Mouse (Mus musculus) liver, embryonic 14.5 days (tissue): Measurements from ENCODE around the gene B3gnt8. TPM values are rescaled to one million over a fixed set of nuclear protein-coding genes. Genes with fewer than 3 reads are reported as not detected.

Experiments
- ATAC-seq: fragments of 200-750 bp; cut with Nextera tagmentation; 2 replicates; pipeline ENCODE4 v1.8.0; 2017; ENCODE audit warnings: moderate number of reproducible peaks, mild to moderate bottlenecking, moderate library complexity; ENCODE audit not compliant: insufficient read depth
- DNase-seq, 3 experiments: peaks; one replicate each; pipeline ENCODE4 v3.0.0-alpha.2; 2012 to 2013; ENCODE audit warnings: low read depth in 3 of 3, low spot score in 3 of 3
- H3K27ac ChIP-seq: fragments of 300-500 bp; sonication (generic); 2 replicates; pipeline ENCODE4 v1.5.1; 2014; ENCODE audit warnings: moderate library complexity, mild to moderate bottlenecking, control low read depth, inconsistent platforms
- H3K27me3 ChIP-seq: fragments of 300-500 bp; sonication (generic); 2 replicates; pipeline ENCODE4 v1.6.1; 2014; ENCODE audit warnings: mild to moderate bottlenecking, low read length, moderate library complexity; ENCODE audit not compliant: control insufficient read depth, insufficient read depth
- H3K36me3 ChIP-seq: fragments of 300-500 bp; sonication (generic); replicated peaks from 2 replicates; pipeline ENCODE4 v1.6.1; 2014; ENCODE audit warnings: low read depth; ENCODE audit not compliant: control insufficient read depth, insufficient read depth
- H3K4me1 ChIP-seq, 2 experiments: fragments of 200-500 bp in 1 of 2; fragments of 300-500 bp in 1 of 2; sonication (generic) in 1 of 2; replicated peaks; 2 replicates each; pipeline ENCODE4 v1.6.1; 2012 to 2014; ENCODE audit warnings: antibody characterized with exemption in 1 of 2, inconsistent platforms in 1 of 2, low read length in 1 of 2; ENCODE audit not compliant: control insufficient read depth in 2 of 2, insufficient read depth in 2 of 2
- H3K4me2 ChIP-seq: fragments of 300-500 bp; sonication (generic); 2 replicates; pipeline ENCODE4 v1.6.1; 2014; ENCODE audit warnings: low read depth, mild to moderate bottlenecking, control low read depth, moderate library complexity
- H3K4me3 ChIP-seq, 2 experiments: fragments of 200-500 bp in 1 of 2; fragments of 300-500 bp in 1 of 2; sonication (generic) in 1 of 2; 2 replicates each; pipeline ENCODE4 v1.5.1; 2012 to 2014; ENCODE audit warnings: low read depth in 2 of 2, low read length in 2 of 2, mild to moderate bottlenecking in 2 of 2, control low read depth in 1 of 2, inconsistent platforms in 1 of 2, moderate library complexity in 1 of 2; ENCODE audit not compliant: insufficient read depth in 1 of 2
- H3K9ac ChIP-seq: fragments of 300-500 bp; sonication (generic); replicated peaks from 2 replicates; pipeline ENCODE4 v1.6.1; 2014; ENCODE audit warnings: mild to moderate bottlenecking, control low read depth, moderate library complexity
- H3K9me3 ChIP-seq: fragments of 300-500 bp; sonication (generic); 2 replicates; pipeline ENCODE4 v1.6.1; 2016; ENCODE audit warnings: low read length, mixed read lengths; ENCODE audit not compliant: control insufficient read depth
- CTCF ChIP-seq: IDR thresholded peaks from 2 replicates; pipeline ENCODE4 v1.5.1; 2016; ENCODE audit warnings: antibody characterized with exemption, low read depth, control low read depth
- EP300 ChIP-seq: IDR thresholded peaks from 2 replicates; pipeline ENCODE4 v1.6.1; 2016; ENCODE audit warnings: antibody characterized with exemption, low read depth
- WGBS: fragments of 180-500 bp; shearing (Covaris S2); extraction: QIAGEN DNeasy Blood & Tissue Kit; methylation state at CpG from one replicate; pipeline ENCODE4 v1.1.7; 2014; ENCODE audit not compliant: insufficient replicate concordance; 5-methylcytosine and 5-hydroxymethylcytosine counted together
- polyA plus RNA-seq, 2 experiments: library from polyadenylated mRNA; depleted of rRNA in 1 of 2; stranded (reverse) in 1 of 2; unstranded in 1 of 2; fragments of >200 nt; fragmentation: Nextera tagmentation in 1 of 2; extraction: Ambion mirVana in 1 of 2; gene quantifications; 2 replicates each; pipeline versions ENCODE4 v1.2.1 to v1.2.3; 2012 to 2014

B3gnt8 gene
- polyA plus RNA-seq, 2 experiments = 0.81 to 1.6 TPM

DNA sequence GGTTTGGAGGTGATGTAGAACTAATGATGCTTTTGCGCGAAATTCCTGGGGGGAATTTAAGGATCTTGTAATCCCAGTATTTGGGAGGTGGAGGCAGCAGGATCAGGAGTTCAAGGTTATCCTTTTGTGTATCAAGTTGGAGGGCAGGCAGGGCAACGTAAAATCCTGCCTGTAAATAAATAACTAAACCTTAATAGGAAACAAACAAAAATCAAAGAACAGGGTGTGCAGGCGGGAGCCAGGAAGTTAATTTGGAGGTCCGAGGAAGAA is 6.8 kb upstream of the B3gnt8 start:
- Histone ChIP-seq H3K27me3 (no peaks in the 10 kb centered on the region), H3K4me3 (peak overlapping the region; percentile 64 to 79), H3K27ac (no peak overlapping the region), H3K4me2 (peak overlapping the region; percentile 85), H3K9me3 (no peaks in the 10 kb centered on the region), H3K9ac (peak overlapping the region; percentile 63), H3K4me1 (peaks cover 6 to 11% of the 10 kb centered on the region in 2 experiments; a peak in 3 of 4 replicates), H3K36me3 (no peaks in the 10 kb centered on the region)
- TF ChIP-seq EP300 = no peak
- no peak for TF ChIP-seq CTCF
- no peak for DNase-seq
- WGBS = 18% methylated on average over 5 of the region's 5 CpGs
- ATAC-seq = no peak

DNA sequence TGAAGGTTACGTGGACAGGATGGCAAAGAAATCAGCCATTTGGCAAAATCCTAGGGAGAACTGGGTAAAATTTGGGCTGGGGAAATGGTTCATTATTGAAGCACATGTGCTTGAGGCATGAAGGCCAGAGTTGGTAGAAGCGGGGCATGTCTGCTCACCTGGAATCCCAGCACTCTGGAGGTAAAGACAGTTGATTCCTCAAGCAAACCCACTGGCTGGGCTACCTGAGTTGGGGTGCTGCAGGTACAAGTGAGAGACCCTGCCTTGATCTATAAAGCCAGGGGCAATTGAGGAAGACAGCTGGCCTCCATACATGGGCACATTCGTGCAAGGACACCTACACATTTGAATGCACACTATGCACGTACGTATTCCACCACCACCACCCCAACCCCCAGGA is 6.4 kb upstream of the B3gnt8 start:
- no peak for ATAC-seq
- DNase-seq = no peak
- Histone ChIP-seq H3K4me2 (peak overlapping the region; percentile 85), H3K36me3 (no peaks in the 10 kb centered on the region), H3K4me3 (peak overlapping the region in 1 of 2 experiments; percentile 79; a peak in 3 of 4 replicates), H3K9ac (no peak overlapping the region), H3K4me1 (peaks cover 6 to 11% of the 10 kb centered on the region in 2 experiments; a peak in 3 of 4 replicates), H3K27me3 (no peaks in the 10 kb centered on the region), H3K9me3 (no peaks in the 10 kb centered on the region), H3K27ac (no peak overlapping the region)
- WGBS = 77% methylated on average over 5 of the region's 5 CpGs
- TF ChIP-seq CTCF (no peak), EP300 (no peak)

DNA sequence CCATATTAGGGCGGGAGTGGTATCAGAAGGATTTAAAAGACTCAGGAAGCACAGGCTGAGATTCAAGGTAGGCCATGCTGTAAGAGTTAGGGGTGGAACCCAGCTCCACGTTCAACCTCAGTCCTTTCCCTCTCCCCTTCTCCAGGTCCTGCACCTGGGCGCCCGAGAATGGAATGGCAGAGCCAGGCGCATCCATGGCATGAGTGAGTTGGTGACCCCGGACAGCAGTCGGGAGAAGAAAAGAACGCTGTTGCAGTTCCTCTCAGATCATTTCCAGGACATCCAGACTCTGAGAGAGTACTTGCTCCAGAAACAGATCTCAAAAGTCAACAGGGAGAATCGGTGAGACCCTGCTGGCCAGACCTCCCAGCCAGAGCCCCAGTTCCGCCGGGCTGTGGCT is 5.7 kb upstream of the B3gnt8 start:
- TF ChIP-seq CTCF = no peak
- no peak overlapping the region for H3K27ac ChIP-seq
- no peak overlapping the region for H3K4me3 ChIP-seq
- DNase-seq (no peak), ATAC-seq (no peak)
- WGBS = 78% methylated on average over 11 of the region's 11 CpGs
- no peaks in the 10 kb centered on the region for H3K27me3 ChIP-seq
- no peak overlapping the region for H3K9ac ChIP-seq
- H3K36me3 ChIP-seq = no peaks in the 10 kb centered on the region
- H3K4me2 ChIP-seq = no peak overlapping the region
- peaks cover 6 to 11% of the 10 kb centered on the region in 2 experiments; a peak in 3 of 4 replicates for H3K4me1 ChIP-seq
- no peaks in the 10 kb centered on the region for H3K9me3 ChIP-seq

DNA sequence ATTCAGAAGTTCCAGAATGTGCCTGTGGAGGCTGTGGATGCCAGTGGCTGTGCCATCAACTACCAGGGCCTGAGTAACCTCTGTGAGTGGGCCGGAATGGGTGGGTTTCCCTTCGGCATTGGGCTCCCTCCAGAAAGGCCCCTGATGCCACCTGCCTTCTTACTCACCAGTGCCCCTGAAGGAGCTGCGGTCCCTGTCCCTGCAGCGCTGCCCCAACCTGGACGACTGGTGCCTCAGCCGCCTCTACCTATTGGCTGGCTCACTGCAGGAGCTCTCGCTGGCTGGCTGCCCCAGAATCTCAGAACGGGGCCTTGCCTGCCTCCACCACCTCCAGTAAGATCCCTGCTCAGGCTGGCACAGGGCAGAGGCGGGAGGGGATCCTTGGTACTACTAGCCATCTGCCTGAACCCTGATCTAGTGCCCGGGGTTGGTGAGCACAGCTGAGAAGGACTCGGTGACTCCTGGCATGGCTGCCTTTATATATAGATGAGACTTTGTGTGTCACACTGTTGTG is 2.5 kb upstream of the B3gnt8 start:
- ATAC-seq = no peak
- TF ChIP-seq CTCF (no peak), EP300 (no peak)
- 80% methylated on average over 11 of the region's 11 CpGs for WGBS

DNA sequence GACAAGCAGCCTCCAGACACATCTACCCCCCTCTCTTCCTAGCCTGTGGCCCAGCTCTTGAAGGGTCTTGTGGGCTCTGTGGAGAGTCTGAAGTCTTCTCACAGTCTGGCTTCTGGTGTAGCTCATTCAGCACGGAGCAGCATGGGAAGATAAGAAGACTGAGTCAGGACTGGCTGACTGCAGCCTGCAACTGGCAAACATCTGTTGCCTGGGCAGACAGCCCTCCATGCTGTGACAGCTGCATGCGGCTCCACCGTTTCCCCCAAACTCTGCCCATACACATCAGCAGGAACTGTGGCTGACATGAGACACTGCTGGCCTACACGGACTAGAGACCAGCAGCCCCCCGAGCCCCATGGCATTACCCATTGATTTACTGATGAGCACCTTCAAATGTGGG is 1.6 kb upstream of the B3gnt8 start:
- 56% methylated on average over 5 of the region's 5 CpGs for WGBS

More for the DNA sequence above, 2.5 kb upstream of the B3gnt8 start:
- no peaks in the 10 kb centered on the region for H3K36me3 ChIP-seq
- no peak overlapping the region for H3K4me2 ChIP-seq
- H3K4me1 ChIP-seq = peaks cover 12 to 19% of the 10 kb centered on the region in 2 experiments
- no peak for DNase-seq
- no peaks in the 10 kb centered on the region for H3K27me3 ChIP-seq
- H3K9me3 ChIP-seq = no peaks in the 10 kb centered on the region
- H3K9ac ChIP-seq = no peak overlapping the region
- no peak overlapping the region for H3K4me3 ChIP-seq
- H3K27ac ChIP-seq = no peak overlapping the region

More for the DNA sequence above, 1.6 kb upstream of the B3gnt8 start:
- no peaks in the 10 kb centered on the region for H3K9me3 ChIP-seq
- H3K4me2 ChIP-seq = no peak overlapping the region
- H3K36me3 ChIP-seq = no peaks in the 10 kb centered on the region
- TF ChIP-seq CTCF (no peak), EP300 (no peak)
- no peak overlapping the region for H3K9ac ChIP-seq
- peaks cover 10 to 14% of the 10 kb centered on the region in 2 experiments for H3K4me1 ChIP-seq
- H3K27me3 ChIP-seq = no peaks in the 10 kb centered on the region
- ATAC-seq = no peak
- H3K27ac ChIP-seq = no peak overlapping the region
- H3K4me3 ChIP-seq = no peak overlapping the region
- DNase-seq = no peak
